Mouse (Mus musculus): ENCODE data around the gene Olfr1195. TPM values are rescaled to one million over a fixed set of nuclear protein-coding genes. Genes with fewer than 3 reads are reported as not detected.

Olfr1195 gene
- not detected for polyA plus RNA-seq (2014; fragmentation: Illumina TruSeq; extraction: RNeasy Lipid Tissue Mini Kit (QIAGEN cat#74804); ENCODE audit: insufficient read depth, low read depth, low replicate concordance)

GRCm38 (mm10) chr2:88689087-88689486 is at the start of gene Olfr1195:
Olfr1195 (minus strand) TSS chr2:88689187.

GRCm38 (mm10) chr2:88732266-88732665 is 43.3 kb upstream of the Olfr1195 start, which contains the start of gene Olfr1197:
Olfr1197 (minus strand) TSS chr2:88732366.

GRCm38 (mm10) chr2:88704497-88704896 is 15.5 kb upstream of the Olfr1195 start, which contains the start of gene Olfr1196:
Olfr1196 (minus strand) TSS chr2:88704597.

GRCm38 (mm10) chr2:88675328-88675727 is 13.7 kb downstream of the Olfr1195 start, which contains the start of gene Olfr1193:
Olfr1193 (plus strand) TSS chr2:88675628.

GRCm38 (mm10) chr2:88648209-88648608 is 40.8 kb downstream of the Olfr1195 start, which contains the start of gene Olfr1192-ps1:
Olfr1192-ps1 (plus strand) TSS chr2:88648509.

GRCm38 (mm10) chr2:88640242-88640641 is 48.7 kb downstream of the Olfr1195 start, which contains the start of gene Olfr1191-ps1:
Olfr1191-ps1 (plus strand) TSS chr2:88640542.

Other genes with a start within 250 kb of the Olfr1195 start
- gene Gm13757, start 240.1 kb downstream of the Olfr1195 start, polyA plus RNA-seq (2014; fragmentation: Illumina TruSeq; extraction: RNeasy Lipid Tissue Mini Kit (QIAGEN cat#74804); ENCODE audit: insufficient read depth, low read depth, low replicate concordance): not detected
- not detected for gene Olfr1183, start 234.3 kb downstream of the Olfr1195 start, polyA plus RNA-seq (2014; fragmentation: Illumina TruSeq; extraction: RNeasy Lipid Tissue Mini Kit (QIAGEN cat#74804); ENCODE audit: insufficient read depth, low read depth, low replicate concordance)
- gene Olfr1184, start 205.6 kb downstream of the Olfr1195 start, polyA plus RNA-seq (2014; fragmentation: Illumina TruSeq; extraction: RNeasy Lipid Tissue Mini Kit (QIAGEN cat#74804); ENCODE audit: insufficient read depth, low read depth, low replicate concordance): not detected
- not detected for gene Olfr1185-ps1, start 195.9 kb downstream of the Olfr1195 start, polyA plus RNA-seq (2014; fragmentation: Illumina TruSeq; extraction: RNeasy Lipid Tissue Mini Kit (QIAGEN cat#74804); ENCODE audit: insufficient read depth, low read depth, low replicate concordance)
- not detected for gene Olfr1186, start 170.6 kb downstream of the Olfr1195 start, polyA plus RNA-seq (2014; fragmentation: Illumina TruSeq; extraction: RNeasy Lipid Tissue Mini Kit (QIAGEN cat#74804); ENCODE audit: insufficient read depth, low read depth, low replicate concordance)
- not detected for gene Olfr1188, start 132.3 kb downstream of the Olfr1195 start, polyA plus RNA-seq (2014; fragmentation: Illumina TruSeq; extraction: RNeasy Lipid Tissue Mini Kit (QIAGEN cat#74804); ENCODE audit: insufficient read depth, low read depth, low replicate concordance)
- gene Olfr1189, start 102.7 kb downstream of the Olfr1195 start, polyA plus RNA-seq (2014; fragmentation: Illumina TruSeq; extraction: RNeasy Lipid Tissue Mini Kit (QIAGEN cat#74804); ENCODE audit: insufficient read depth, low read depth, low replicate concordance): not detected
- gene Olfr1191-ps1, start 48.6 kb downstream of the Olfr1195 start, polyA plus RNA-seq (2014; fragmentation: Illumina TruSeq; extraction: RNeasy Lipid Tissue Mini Kit (QIAGEN cat#74804); ENCODE audit: insufficient read depth, low read depth, low replicate concordance): not detected
- gene Olfr1192-ps1, start 40.7 kb downstream of the Olfr1195 start, polyA plus RNA-seq (2014; fragmentation: Illumina TruSeq; extraction: RNeasy Lipid Tissue Mini Kit (QIAGEN cat#74804); ENCODE audit: insufficient read depth, low read depth, low replicate concordance): not detected
- not detected for gene Olfr1193, start 13.6 kb downstream of the Olfr1195 start, polyA plus RNA-seq (2014; fragmentation: Illumina TruSeq; extraction: RNeasy Lipid Tissue Mini Kit (QIAGEN cat#74804); ENCODE audit: insufficient read depth, low read depth, low replicate concordance)
- not detected for gene Olfr1196, start 15.4 kb upstream of the Olfr1195 start, polyA plus RNA-seq (2014; fragmentation: Illumina TruSeq; extraction: RNeasy Lipid Tissue Mini Kit (QIAGEN cat#74804); ENCODE audit: insufficient read depth, low read depth, low replicate concordance)
- gene Olfr1197, start 43.2 kb upstream of the Olfr1195 start, polyA plus RNA-seq (2014; fragmentation: Illumina TruSeq; extraction: RNeasy Lipid Tissue Mini Kit (QIAGEN cat#74804); ENCODE audit: insufficient read depth, low read depth, low replicate concordance): not detected
- gene Olfr1198, start 62.2 kb upstream of the Olfr1195 start, polyA plus RNA-seq (2014; fragmentation: Illumina TruSeq; extraction: RNeasy Lipid Tissue Mini Kit (QIAGEN cat#74804); ENCODE audit: insufficient read depth, low read depth, low replicate concordance): not detected
- not detected for gene Olfr1199, start 71.3 kb upstream of the Olfr1195 start, polyA plus RNA-seq (2014; fragmentation: Illumina TruSeq; extraction: RNeasy Lipid Tissue Mini Kit (QIAGEN cat#74804); ENCODE audit: insufficient read depth, low read depth, low replicate concordance)
- gene Olfr1200, start 81.3 kb upstream of the Olfr1195 start, polyA plus RNA-seq (2014; fragmentation: Illumina TruSeq; extraction: RNeasy Lipid Tissue Mini Kit (QIAGEN cat#74804); ENCODE audit: insufficient read depth, low read depth, low replicate concordance): not detected
- not detected for gene Olfr1201, start 103.8 kb upstream of the Olfr1195 start, polyA plus RNA-seq (2014; fragmentation: Illumina TruSeq; extraction: RNeasy Lipid Tissue Mini Kit (QIAGEN cat#74804); ENCODE audit: insufficient read depth, low read depth, low replicate concordance)
- not detected for gene Olfr1202, start 125.3 kb upstream of the Olfr1195 start, polyA plus RNA-seq (2014; fragmentation: Illumina TruSeq; extraction: RNeasy Lipid Tissue Mini Kit (QIAGEN cat#74804); ENCODE audit: insufficient read depth, low read depth, low replicate concordance)
- gene Olfr1205, start 140.6 kb upstream of the Olfr1195 start, polyA plus RNA-seq (2014; fragmentation: Illumina TruSeq; extraction: RNeasy Lipid Tissue Mini Kit (QIAGEN cat#74804); ENCODE audit: insufficient read depth, low read depth, low replicate concordance): not detected
- gene Olfr1204, start 160.1 kb upstream of the Olfr1195 start, polyA plus RNA-seq (2014; fragmentation: Illumina TruSeq; extraction: RNeasy Lipid Tissue Mini Kit (QIAGEN cat#74804); ENCODE audit: insufficient read depth, low read depth, low replicate concordance): not detected
- gene Olfr1206, start 174.0 kb upstream of the Olfr1195 start, polyA plus RNA-seq (2014; fragmentation: Illumina TruSeq; extraction: RNeasy Lipid Tissue Mini Kit (QIAGEN cat#74804); ENCODE audit: insufficient read depth, low read depth, low replicate concordance): not detected
- not detected for gene Olfr1208, start 213.1 kb upstream of the Olfr1195 start, polyA plus RNA-seq (2014; fragmentation: Illumina TruSeq; extraction: RNeasy Lipid Tissue Mini Kit (QIAGEN cat#74804); ENCODE audit: insufficient read depth, low read depth, low replicate concordance)
- not detected for gene Olfr1209, start 226.0 kb upstream of the Olfr1195 start, polyA plus RNA-seq (2014; fragmentation: Illumina TruSeq; extraction: RNeasy Lipid Tissue Mini Kit (QIAGEN cat#74804); ENCODE audit: insufficient read depth, low read depth, low replicate concordance)
- gene Olfr1211, start 248.9 kb upstream of the Olfr1195 start, polyA plus RNA-seq (2014; fragmentation: Illumina TruSeq; extraction: RNeasy Lipid Tissue Mini Kit (QIAGEN cat#74804); ENCODE audit: insufficient read depth, low read depth, low replicate concordance): not detected